Mouse (Mus musculus) kidney, postnatal 36 days (tissue): ENCODE results near the gene Cxcl17.
"Not testable (repeated sequence)": the region's sequence is repeated elsewhere in the genome, so short reads cannot be mapped to it uniquely, and the experiment has no call there.

Experiments
- DNase-seq, 2 experiments: peaks; one replicate each; pipeline ENCODE4 v3.0.0; 2021 to 2022; ENCODE audit warnings: mixed read lengths in 2 of 2

Cxcl17 gene

GRCm38 (mm10) chr7:25424429-25424828 is 11.7 kb upstream of the Cxcl17 start:
- peak; percentile 78 to 91 for DNase-seq

GRCm38 (mm10) chr7:25422286-25422841 is 9.7 kb upstream of the Cxcl17 start:
- DNase-seq, result no peak

GRCm38 (mm10) chr7:25419943-25420342 is 7.3 kb upstream of the Cxcl17 start:
- no peak for DNase-seq

- DNase-seq, result no peak
These were observed 6.8 kb upstream of the Cxcl17 start for GRCm38 (mm10) chr7:25419536-25419935.

GRCm38 (mm10) chr7:25417597-25417996 is 4.9 kb upstream of the Cxcl17 start:
- DNase-seq, result peak in 1 of 2 experiments; percentile 77

GRCm38 (mm10) chr7:25411861-25412260 is 825 bp downstream of the Cxcl17 start:
- no peak for DNase-seq

GRCm38 (mm10) chr7:25410969-25411615 is 1.6 kb downstream of the Cxcl17 start:
- no peak for DNase-seq

GRCm38 (mm10) chr7:25409114-25409760 is 3.4 kb downstream of the Cxcl17 start:
- DNase-seq, result peak; percentile 51 to 60

GRCm38 (mm10) chr7:25406468-25406867 is 6.2 kb downstream of the Cxcl17 start:
- no peak for DNase-seq

- DNase-seq, result peak; percentile 91 to 92
These were observed 10.0 kb downstream of the Cxcl17 start for GRCm38 (mm10) chr7:25402671-25403101.

GRCm38 (mm10) chr7:25401986-25402385 is 10.7 kb downstream of the Cxcl17 start:
- DNase-seq, result no peak

GRCm38 (mm10) chr7:25401551-25401950 is 11.1 kb downstream of the Cxcl17 start:
- DNase-seq, result no peak

- DNase-seq, result not testable (repeated sequence)
These were observed 13.7 kb downstream of the Cxcl17 start for GRCm38 (mm10) chr7:25399028-25399427.

GRCm38 (mm10) chr7:25398610-25399009 is 14.1 kb downstream of the Cxcl17 start, which contains the start of gene Lipe:
Gene Lipe (minus strand): TSS chr7:25398710.
- no peak for DNase-seq

- no peak for DNase-seq
These were observed 16.1 kb downstream of the Cxcl17 start for GRCm38 (mm10) chr7:25396621-25397020.

GRCm38 (mm10) chr7:25395558-25396521 is 16.8 kb downstream of the Cxcl17 start:
- DNase-seq, result peak; percentile 98 to 99

- DNase-seq, result no peak
These were observed 17.5 kb downstream of the Cxcl17 start for GRCm38 (mm10) chr7:25395186-25395557.

- DNase-seq, result no peak
These were observed 17.9 kb downstream of the Cxcl17 start for GRCm38 (mm10) chr7:25394754-25395153.

- DNase-seq, result no peak
These were observed 19.1 kb downstream of the Cxcl17 start for GRCm38 (mm10) chr7:25393451-25394210.

- no peak for DNase-seq
These were observed 19.8 kb downstream of the Cxcl17 start for GRCm38 (mm10) chr7:25392851-25393250.

GRCm38 (mm10) chr7:25391856-25392453 is 20.7 kb downstream of the Cxcl17 start:
- DNase-seq, result peak; percentile 68 to 79

GRCm38 (mm10) chr7:25390986-25391385 is 21.7 kb downstream of the Cxcl17 start:
- no peak for DNase-seq
